Mouse (Mus musculus): ENCODE measurements around the gene Cd47. TPM values are rescaled to one million over a fixed set of nuclear protein-coding genes. Genes with fewer than 3 reads are reported as not detected.
A peak's percentile ranks its signal among the peaks of the same experiment; 100 is the strongest.

The Cd47 gene
- 96.1 and 102 TPM in 2 replicates for polyA plus RNA-seq (2014; fragmentation: Nextera tagmentation; extraction: Ambion mirVana)

GRCm38 (mm10) chr16:49799597-49800561 is at the start of gene Cd47:
TSS of gene Cd47 (plus strand) at chr16:49800533.
- ATAC-seq (ENCODE audit: low read depth) (no peak), DNase-seq (ENCODE audit: low spot score) (no peak)

DNA sequence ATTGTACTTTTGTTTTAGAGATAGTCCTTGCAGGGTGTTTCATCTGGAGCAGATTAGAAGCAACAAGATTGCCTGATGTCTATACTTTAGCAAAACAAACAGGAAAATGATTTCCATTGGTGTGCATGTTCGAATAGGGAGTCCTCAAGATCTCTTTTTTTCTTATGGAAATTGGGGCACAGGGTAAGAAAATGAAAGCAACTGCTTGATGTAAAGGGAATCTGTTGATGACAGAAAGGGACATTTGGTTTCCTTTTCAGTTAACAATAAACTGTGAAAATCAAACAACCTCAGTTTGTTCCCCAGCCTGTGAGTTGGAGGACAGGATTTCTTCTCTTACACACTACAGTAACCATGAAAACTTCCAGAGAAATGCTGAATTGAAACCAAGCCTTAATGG is 47.4 kb upstream of the Cd47 start:
- no peaks in the 10 kb centered on the region for H3K9me3 ChIP-seq (ENCODE audit: control insufficient read depth, low read length)
- H3K27ac ChIP-seq (replicated peaks; ENCODE audit: low read depth, low read length), result no peak overlapping the region
- H3K9ac ChIP-seq (ENCODE audit: low read depth, low read length), result no peak overlapping the region
- H3K36me3 ChIP-seq (ENCODE audit: control insufficient read depth, insufficient read depth, low read length), result no peaks in the 10 kb centered on the region
- ATAC-seq (ENCODE audit: low read depth), result no peak
- H3K27me3 ChIP-seq (replicated peaks; ENCODE audit: control insufficient read depth, insufficient read depth, low read length), result no peaks in the 10 kb centered on the region
- H3K4me1 ChIP-seq (ENCODE audit: control insufficient read depth, insufficient read depth, low read length), result peaks cover 6% of the 10 kb centered on the region
- no peak for DNase-seq (ENCODE audit: low spot score)
- no peak overlapping the region for H3K4me3 ChIP-seq (ENCODE audit: low read depth, low read length)
- H3K4me2 ChIP-seq (ENCODE audit: low read depth, low read length), result no peak overlapping the region
- 63% methylated on average over 1 of the region's 1 CpGs for WGBS

More at GRCm38 (mm10) chr16:49799597-49800561, at the start of gene Cd47:
- no peak within 1 kb of the TSS for H3K4me2 ChIP-seq (ENCODE audit: low read depth, low read length)
- no peaks in the 10 kb centered on the region for H3K36me3 ChIP-seq (ENCODE audit: control insufficient read depth, insufficient read depth, low read length)
- 83% methylated on average over 10 of the region's 10 CpGs for WGBS
- H3K9me3 ChIP-seq (ENCODE audit: control insufficient read depth, low read length), result no peaks in the 10 kb centered on the region
- H3K27me3 ChIP-seq (replicated peaks; ENCODE audit: control insufficient read depth, insufficient read depth, low read length), result no peaks in the 10 kb centered on the region
- no peak within 1 kb of the TSS for H3K4me3 ChIP-seq (ENCODE audit: low read depth, low read length)
- H3K9ac ChIP-seq (ENCODE audit: low read depth, low read length), result no peak within 1 kb of the TSS
- no peak within 1 kb of the TSS for H3K27ac ChIP-seq (replicated peaks; ENCODE audit: low read depth, low read length)
- peaks cover 8% of the 10 kb centered on the region; the same call in 1 of the 2 replicates for H3K4me1 ChIP-seq (ENCODE audit: control insufficient read depth, insufficient read depth, low read length)

GRCm38 (mm10) chr16:49753318-49753717 is 47.0 kb upstream of the Cd47 start:
- 28% methylated on average over 3 of the region's 3 CpGs for WGBS
- Histone ChIP-seq H3K4me2 (ENCODE audit: low read depth, low read length) (no peak overlapping the region), H3K27ac (replicated peaks; ENCODE audit: low read depth, low read length) (no peak overlapping the region), H3K4me3 (ENCODE audit: low read depth, low read length) (no peak overlapping the region), H3K9ac (ENCODE audit: low read depth, low read length) (no peak overlapping the region), H3K27me3 (replicated peaks; ENCODE audit: control insufficient read depth, insufficient read depth, low read length) (no peaks in the 10 kb centered on the region), H3K9me3 (ENCODE audit: control insufficient read depth, low read length) (no peaks in the 10 kb centered on the region), H3K4me1 (ENCODE audit: control insufficient read depth, insufficient read depth, low read length) (peaks cover 6% of the 10 kb centered on the region), H3K36me3 (ENCODE audit: control insufficient read depth, insufficient read depth, low read length) (no peaks in the 10 kb centered on the region)
- peak; percentile 39 for DNase-seq (ENCODE audit: low spot score)
- peak; percentile 22; the same call in 1 of the 2 replicates for ATAC-seq (ENCODE audit: low read depth)

- H3K36me3 ChIP-seq (ENCODE audit: control insufficient read depth, insufficient read depth, low read length), result peaks cover 11% of the 10 kb centered on the region; the same call in 1 of the 2 replicates
- no peak overlapping the region for H3K27ac ChIP-seq (replicated peaks; ENCODE audit: low read depth, low read length)
- 89% methylated on average over 17 of the region's 17 CpGs for WGBS
- no peak overlapping the region for H3K9ac ChIP-seq (ENCODE audit: low read depth, low read length)
- no peaks in the 10 kb centered on the region for H3K27me3 ChIP-seq (replicated peaks; ENCODE audit: control insufficient read depth, insufficient read depth, low read length)
- H3K4me3 ChIP-seq (ENCODE audit: low read depth, low read length), result no peak overlapping the region
- H3K4me2 ChIP-seq (ENCODE audit: low read depth, low read length), result no peak overlapping the region
- ATAC-seq (ENCODE audit: low read depth) (no peak), DNase-seq (ENCODE audit: low spot score) (no peak)
- H3K9me3 ChIP-seq (ENCODE audit: control insufficient read depth, low read length), result no peaks in the 10 kb centered on the region
- H3K4me1 ChIP-seq (ENCODE audit: control insufficient read depth, insufficient read depth, low read length), result no peaks in the 10 kb centered on the region
Observed at GRCm38 (mm10) chr16:49760517-49761203, 39.7 kb upstream of the Cd47 start.

DNA sequence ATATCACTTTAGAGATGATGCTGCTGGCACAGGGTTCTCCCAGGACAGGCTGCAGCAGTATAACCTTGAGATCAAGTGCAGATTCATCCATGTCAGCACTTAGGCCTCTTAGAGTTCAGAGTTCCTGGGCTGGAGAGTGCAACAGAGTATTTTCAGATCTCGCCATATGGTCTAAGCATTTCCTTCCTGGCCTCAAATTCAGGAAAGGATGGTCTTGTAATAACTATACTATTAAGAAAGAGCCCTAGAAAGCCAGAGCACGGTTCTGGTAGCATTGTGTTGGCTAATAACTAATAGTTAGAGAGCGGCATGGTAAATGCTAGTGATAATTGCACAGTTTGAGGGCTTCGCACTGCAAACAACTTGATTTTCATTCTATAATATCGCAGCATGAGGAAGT is 38.4 kb upstream of the Cd47 start:
- no peak overlapping the region for H3K27ac ChIP-seq (replicated peaks; ENCODE audit: low read depth, low read length)
- ATAC-seq (ENCODE audit: low read depth), result no peak
- WGBS, result 77% methylated on average over 5 of the region's 5 CpGs
- H3K4me1 ChIP-seq (ENCODE audit: control insufficient read depth, insufficient read depth, low read length), result no peaks in the 10 kb centered on the region
- no peak overlapping the region for H3K4me2 ChIP-seq (ENCODE audit: low read depth, low read length)
- no peak overlapping the region for H3K9ac ChIP-seq (ENCODE audit: low read depth, low read length)
- peaks cover 11% of the 10 kb centered on the region; the same call in 1 of the 2 replicates for H3K36me3 ChIP-seq (ENCODE audit: control insufficient read depth, insufficient read depth, low read length)
- H3K4me3 ChIP-seq (ENCODE audit: low read depth, low read length), result no peak overlapping the region
- no peak for DNase-seq (ENCODE audit: low spot score)
- no peaks in the 10 kb centered on the region for H3K9me3 ChIP-seq (ENCODE audit: control insufficient read depth, low read length)
- no peaks in the 10 kb centered on the region for H3K27me3 ChIP-seq (replicated peaks; ENCODE audit: control insufficient read depth, insufficient read depth, low read length)

GRCm38 (mm10) chr16:49766326-49766725 is 34.0 kb upstream of the Cd47 start:
- no peak overlapping the region for H3K27ac ChIP-seq (replicated peaks; ENCODE audit: low read depth, low read length)
- H3K27me3 ChIP-seq (replicated peaks; ENCODE audit: control insufficient read depth, insufficient read depth, low read length), result no peaks in the 10 kb centered on the region
- H3K4me1 ChIP-seq (ENCODE audit: control insufficient read depth, insufficient read depth, low read length), result no peaks in the 10 kb centered on the region
- 53% methylated on average over 3 of the region's 3 CpGs for whole genome bisulfite sequencing
- H3K4me3 ChIP-seq (ENCODE audit: low read depth, low read length), result no peak overlapping the region
- no peak overlapping the region for H3K4me2 ChIP-seq (ENCODE audit: low read depth, low read length)
- no peak overlapping the region for H3K9ac ChIP-seq (ENCODE audit: low read depth, low read length)
- no peak for ATAC-seq (ENCODE audit: low read depth)
- H3K9me3 ChIP-seq (ENCODE audit: control insufficient read depth, low read length), result no peaks in the 10 kb centered on the region
- peak; percentile 53 for DNase-seq (ENCODE audit: low spot score)
- peaks cover 11% of the 10 kb centered on the region; the same call in 1 of the 2 replicates for H3K36me3 ChIP-seq (ENCODE audit: control insufficient read depth, insufficient read depth, low read length)

DNA sequence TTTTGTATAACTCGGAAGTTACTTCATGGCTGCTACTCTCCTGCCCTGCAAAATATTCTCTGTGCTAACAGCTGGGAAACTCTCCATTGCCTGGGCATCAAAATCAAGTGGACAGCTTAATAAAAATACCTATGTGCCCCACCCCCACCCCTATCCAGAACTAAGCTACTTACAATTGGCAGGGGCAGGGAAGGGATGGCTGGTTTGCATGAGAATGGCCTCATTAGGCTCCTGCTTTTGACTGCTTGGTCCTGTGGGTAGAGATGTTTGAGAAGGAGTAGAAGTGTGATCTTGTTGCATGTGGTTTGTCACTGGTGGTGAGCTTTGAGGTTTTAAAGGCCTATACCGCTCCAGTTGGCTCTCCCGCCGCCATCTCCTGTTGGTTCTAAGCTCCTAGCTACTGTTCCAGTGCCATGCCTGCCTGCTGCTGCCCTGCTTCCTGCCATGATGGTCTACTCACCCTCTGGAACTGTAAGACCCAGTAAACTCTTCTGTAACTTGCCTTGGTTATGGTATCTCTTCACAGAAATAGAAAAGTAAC is 31.8 kb upstream of the Cd47 start:
- H3K36me3 ChIP-seq (ENCODE audit: control insufficient read depth, insufficient read depth, low read length), result peaks cover 10% of the 10 kb centered on the region; the same call in 1 of the 2 replicates
- no peak overlapping the region for H3K27ac ChIP-seq (replicated peaks; ENCODE audit: low read depth, low read length)
- H3K4me3 ChIP-seq (ENCODE audit: low read depth, low read length), result no peak overlapping the region
- DNase-seq (ENCODE audit: low spot score) (no peak), ATAC-seq (ENCODE audit: low read depth) (no peak)
- H3K27me3 ChIP-seq (replicated peaks; ENCODE audit: control insufficient read depth, insufficient read depth, low read length), result no peaks in the 10 kb centered on the region
- 89% methylated on average over 4 of the region's 4 CpGs for WGBS
- no peaks in the 10 kb centered on the region for H3K4me1 ChIP-seq (ENCODE audit: control insufficient read depth, insufficient read depth, low read length)
- H3K9me3 ChIP-seq (ENCODE audit: control insufficient read depth, low read length), result no peaks in the 10 kb centered on the region
- H3K4me2 ChIP-seq (ENCODE audit: low read depth, low read length), result no peak overlapping the region
- H3K9ac ChIP-seq (ENCODE audit: low read depth, low read length), result no peak overlapping the region

GRCm38 (mm10) chr16:49769831-49770261 is 30.5 kb upstream of the Cd47 start:
- Histone ChIP-seq H3K27ac (replicated peaks; ENCODE audit: low read depth, low read length) (no peak overlapping the region), H3K4me3 (ENCODE audit: low read depth, low read length) (no peak overlapping the region), H3K9me3 (ENCODE audit: control insufficient read depth, low read length) (no peaks in the 10 kb centered on the region), H3K36me3 (ENCODE audit: control insufficient read depth, insufficient read depth, low read length) (no peaks in the 10 kb centered on the region), H3K9ac (ENCODE audit: low read depth, low read length) (no peak overlapping the region), H3K4me1 (ENCODE audit: control insufficient read depth, insufficient read depth, low read length) (no peaks in the 10 kb centered on the region), H3K4me2 (ENCODE audit: low read depth, low read length) (no peak overlapping the region), H3K27me3 (replicated peaks; ENCODE audit: control insufficient read depth, insufficient read depth, low read length) (no peaks in the 10 kb centered on the region)
- WGBS, result 82% methylated on average over 2 of the region's 2 CpGs
- ATAC-seq (ENCODE audit: low read depth), result no peak
- DNase-seq (ENCODE audit: low spot score), result no peak
